Mouse (Mus musculus): ENCODE results near the gene Myo16.

GRCm38 (mm10) chr8:10391096-10391683 is 237.5 kb downstream of the Myo16 start:
- no peak for TF ChIP-seq GATA1 (IDR thresholded peaks at IDR 0.05; ENCODE audit: borderline replicate concordance, low read length)
- TF ChIP-seq FLI1 (IDR thresholded peaks at IDR 0.05; ENCODE audit: low read length), result no peak

Data from megakaryocyte, embryonic 14.5 days (primary cell).